In genomic region chr16:48214976-48215375, GRCm38 (mm10) we compare ENCODE assay signal across 16 mouse cellular contexts.
"Had no signal": no experiment of that assay in that cellular context is flagged by ENCODE, and none has a peak within 500 bp of the region (broad histone marks: within the 10 kb centered on the region; RNA-seq: fewer than 3 reads in every experiment).

No protein-coding gene starts in this region.

- DNase-seq: lung, embryonic 14.5 days; lung, postnatal 10 days; lung, postnatal 4 days; midbrain, embryonic 14.5 days; right cerebral cortex, adult 18-20 months; right cerebral cortex, postnatal 4 days; spleen, adult 18-20 months; thymus, adult 18-20 months; thymus, postnatal 14 days had no signal

- H3K27ac ChIP-seq: kidney, postnatal 0 days; layer of hippocampus, adult 2 months; limb, embryonic 15.5 days; liver, embryonic 12.5 days; midbrain, embryonic 10.5 days; neural tube, embryonic 15.5 days had no signal

- H3K4me3 ChIP-seq: layer of hippocampus, adult 2 months; limb, embryonic 15.5 days; liver, embryonic 12.5 days; midbrain, embryonic 10.5 days; myocyte; neural tube, embryonic 15.5 days had no signal

- H3K36me3 ChIP-seq: limb, embryonic 15.5 days; liver, embryonic 12.5 days; midbrain, embryonic 10.5 days; neural tube, embryonic 15.5 days had no signal

- H3K27me3 ChIP-seq: limb, embryonic 15.5 days; liver, embryonic 12.5 days; neural tube, embryonic 15.5 days had no signal

- H3K9me3 ChIP-seq: limb, embryonic 15.5 days; liver, embryonic 12.5 days; midbrain, embryonic 10.5 days; neural tube, embryonic 15.5 days had no signal

- H3K4me2 ChIP-seq: limb, embryonic 15.5 days; liver, embryonic 12.5 days; lung, embryonic 14.5 days; neural tube, embryonic 15.5 days had no signal

- ATAC-seq: liver, embryonic 12.5 days had no signal

- H3K9ac ChIP-seq: limb, embryonic 15.5 days; liver, embryonic 12.5 days; lung, embryonic 14.5 days; neural tube, embryonic 15.5 days had no signal

- H3K4me1 ChIP-seq: limb, embryonic 15.5 days; liver, embryonic 12.5 days; midbrain, embryonic 10.5 days; neural tube, embryonic 15.5 days had no signal
